Mouse (Mus musculus) layer of hippocampus, adult 18-20 months (tissue): ENCODE measurements around the gene Prcd. TPM values are rescaled to one million over a fixed set of nuclear protein-coding genes. Genes with fewer than 3 reads are reported as not detected.
A peak's percentile ranks its signal among the peaks of the same experiment; 100 is the strongest.
"Not testable (repeated sequence)": the region's sequence is repeated elsewhere in the genome, so short reads cannot be mapped to it uniquely, and the experiment has no call there.

Experiments
- DNase-seq, 2 experiments: peaks; one replicate each; pipeline ENCODE4 v3.0.0; 2022; ENCODE audit warnings: low spot score in 2 of 2
- long read RNA-seq: library from polyadenylated mRNA; stranded (forward); transcript quantifications from one replicate; pipeline ENCODE4 v2.0.0, GENCODE M21; 2021
- total RNA-seq, 2 experiments: library from RNA; stranded (reverse); gene quantifications; 2 replicates each; pipeline ENCODE4 v1.2.3; 2021

Gene Prcd
- 1 to 10 TPM; 5.6 to 5.8 TPM for total RNA-seq
- long read RNA-seq, partial matches to known transcripts = 1 of 3 reads
- long read RNA-seq, other reads (novel, unspliced or antisense) = 2 of 3 reads

DNA sequence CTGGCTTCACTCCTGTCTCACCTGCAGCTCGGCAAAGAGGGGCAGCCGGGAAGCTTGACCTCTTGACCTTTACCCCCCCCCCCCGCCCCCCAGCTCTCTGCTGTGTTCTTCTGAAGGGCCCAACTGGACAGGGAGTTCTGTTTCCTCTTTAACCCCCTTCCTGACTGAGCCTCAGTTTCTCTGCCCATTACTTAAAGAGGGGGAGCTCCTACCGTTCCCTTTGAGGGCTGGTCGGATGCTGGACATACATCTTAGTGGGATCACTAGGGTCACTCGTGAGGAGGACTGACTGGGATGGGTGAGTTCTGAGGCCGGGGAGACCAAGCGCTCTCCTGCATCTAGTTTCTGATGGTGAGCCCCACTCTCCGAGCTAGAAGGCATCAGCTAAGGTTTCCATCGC, at the start of gene Prcd:
Gene Prcd, plus strand, starts transcription at position 301 of the 400 bp plus-strand sequence.
- no peak for DNase-seq

DNA sequence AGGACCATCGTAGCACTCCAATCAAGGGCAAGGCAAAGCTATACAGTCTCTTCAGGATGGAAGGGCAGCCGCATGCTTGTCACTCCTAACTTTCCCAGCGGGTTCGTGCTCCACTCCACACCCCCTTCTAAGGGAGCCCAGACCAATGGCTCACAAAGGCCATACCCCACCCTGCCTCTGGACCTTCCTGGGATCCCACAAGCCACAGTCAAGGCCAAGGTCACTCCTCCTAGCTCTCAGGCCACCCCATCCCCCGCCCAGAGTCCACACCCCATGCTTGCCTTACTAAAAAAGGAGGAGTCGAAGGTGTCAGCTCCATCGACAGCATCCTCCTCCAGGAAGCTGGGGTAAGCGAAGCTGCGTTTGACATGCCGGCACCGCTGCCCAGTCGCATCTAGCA, 49.2 kb upstream of the Prcd start:
- no peak for DNase-seq

DNA sequence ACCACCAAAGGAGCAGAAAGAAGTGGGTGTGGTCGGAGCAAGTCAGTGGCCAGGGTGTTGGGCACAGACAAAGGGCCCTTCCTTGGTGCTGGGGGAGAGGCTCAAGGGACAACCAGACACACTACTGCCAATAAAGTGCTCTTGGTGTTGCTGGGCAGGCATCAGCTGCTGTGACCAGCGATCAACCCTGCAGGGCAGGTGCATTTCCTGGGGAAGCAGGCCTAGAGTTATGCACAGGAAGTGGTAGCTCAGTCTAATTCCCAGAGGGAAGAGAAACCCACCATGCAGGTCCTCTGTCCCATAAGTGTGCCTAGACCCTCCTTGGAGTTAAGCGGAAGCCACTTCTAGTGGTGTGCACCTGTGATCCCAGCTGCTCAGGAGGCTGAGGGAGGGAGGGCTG, 45.6 kb upstream of the Prcd start:
- DNase-seq = no peak

DNA sequence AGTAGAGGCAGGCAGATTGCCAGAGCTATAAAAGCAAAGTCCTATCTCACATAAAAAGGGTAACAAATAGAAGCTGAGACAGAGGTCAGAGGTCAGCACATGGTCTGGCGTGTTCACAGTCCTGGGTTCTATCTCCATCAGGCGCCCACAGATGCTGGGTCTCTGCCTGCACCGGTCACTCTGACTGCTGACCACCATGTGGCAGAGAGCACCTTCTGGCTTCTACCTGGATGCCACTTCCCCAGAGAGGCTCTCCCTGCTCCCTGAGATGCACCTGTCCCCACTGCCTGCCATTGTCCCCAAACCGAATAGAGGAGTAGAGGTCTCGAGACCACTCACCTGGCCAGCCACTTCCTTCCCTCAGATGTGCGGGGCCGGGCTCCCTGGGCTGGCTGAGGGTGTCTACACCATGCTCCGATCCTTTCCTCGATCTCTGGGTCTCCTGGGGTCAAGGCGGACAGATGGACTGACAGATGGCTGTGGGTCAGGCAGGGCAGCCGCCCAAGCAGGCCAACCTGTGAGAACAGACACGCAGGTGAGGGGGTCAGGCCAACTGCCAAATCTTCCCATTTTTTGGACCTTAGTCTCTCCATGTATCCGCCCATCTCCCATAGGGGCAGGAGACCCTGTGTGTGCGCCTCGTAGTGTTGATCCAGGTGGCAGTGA, 43.2 kb upstream of the Prcd start:
- no peak for DNase-seq

DNA sequence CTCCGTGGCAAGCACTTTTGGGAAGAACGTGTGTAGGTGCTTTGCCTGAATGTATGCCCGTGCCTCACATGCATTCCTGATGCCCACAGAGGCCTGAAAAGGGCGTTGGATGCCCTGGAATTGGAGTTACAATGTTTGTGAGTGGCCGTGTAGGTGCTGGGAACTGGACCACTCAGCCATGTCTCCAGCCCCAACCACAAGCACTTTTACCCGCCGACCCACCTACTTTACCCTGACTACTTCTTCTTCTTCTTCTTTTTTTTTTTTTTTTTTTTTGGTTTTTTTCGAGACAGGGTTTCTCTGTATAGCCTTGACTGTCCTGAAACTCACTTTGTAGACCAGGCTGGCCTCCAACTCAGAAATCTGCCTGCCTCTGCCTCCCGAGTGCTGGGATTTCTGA, 42.2 kb upstream of the Prcd start:
- DNase-seq = not testable (repeated sequence)

DNA sequence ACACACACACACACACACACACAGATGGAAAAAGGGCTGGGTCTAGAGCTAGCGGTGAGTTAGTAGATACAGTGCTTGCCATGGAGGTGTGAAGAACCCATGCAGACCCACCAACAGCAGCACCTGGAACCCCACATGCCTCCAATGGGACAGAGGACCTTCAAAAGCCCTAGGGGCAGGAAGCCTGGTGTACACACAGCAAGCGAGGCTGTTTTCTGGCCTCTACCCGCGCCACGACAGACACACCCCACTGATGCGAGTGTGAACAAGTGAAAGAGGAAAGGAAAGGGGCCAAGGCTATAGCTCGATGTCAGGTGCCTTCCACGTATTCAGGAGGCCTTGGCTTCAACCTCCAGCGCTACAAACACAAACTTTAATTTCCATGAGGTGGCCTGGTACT, 41.5 kb upstream of the Prcd start:
- no peak for DNase-seq

DNA sequence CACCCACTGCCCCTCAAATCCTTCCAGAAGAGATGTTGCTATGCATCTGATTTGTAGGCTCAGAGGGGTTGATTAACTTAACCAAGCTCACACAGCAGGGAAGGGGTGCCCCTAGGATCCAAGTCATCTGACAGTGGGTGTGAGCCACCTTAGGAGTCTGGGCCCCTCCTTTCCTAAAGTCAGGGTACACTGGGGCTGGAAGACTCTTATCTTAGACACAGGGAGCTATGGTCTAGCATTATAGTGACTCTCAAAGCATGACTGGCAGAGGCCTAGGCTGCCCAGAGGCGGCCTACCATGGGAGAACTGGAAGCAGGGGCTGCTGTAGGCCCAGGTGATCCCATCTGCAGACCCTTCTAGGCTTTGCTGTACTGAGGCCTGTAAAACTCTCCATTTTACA, 40.8 kb upstream of the Prcd start:
- no peak for DNase-seq

DNA sequence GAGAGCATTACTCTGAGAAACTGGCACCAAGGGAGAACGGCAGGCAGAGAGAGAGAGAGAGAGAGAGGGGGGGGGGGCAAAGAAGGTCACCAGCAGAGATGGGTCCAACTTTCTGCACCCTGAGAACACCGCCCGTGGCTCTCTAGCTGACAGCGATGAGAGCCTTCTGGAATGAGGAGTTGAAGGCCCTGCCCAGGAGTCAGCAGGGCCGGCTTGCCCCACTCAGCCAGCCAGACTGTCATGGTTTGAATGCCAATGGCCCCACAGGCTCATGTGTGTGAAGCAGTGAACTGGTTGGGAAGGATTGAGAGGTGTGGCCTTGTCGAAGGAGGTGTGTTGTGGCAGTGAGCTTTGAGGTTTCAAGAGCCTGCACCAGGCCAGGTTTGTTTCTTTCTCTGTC, 40.1 kb upstream of the Prcd start:
- DNase-seq = no peak

DNA sequence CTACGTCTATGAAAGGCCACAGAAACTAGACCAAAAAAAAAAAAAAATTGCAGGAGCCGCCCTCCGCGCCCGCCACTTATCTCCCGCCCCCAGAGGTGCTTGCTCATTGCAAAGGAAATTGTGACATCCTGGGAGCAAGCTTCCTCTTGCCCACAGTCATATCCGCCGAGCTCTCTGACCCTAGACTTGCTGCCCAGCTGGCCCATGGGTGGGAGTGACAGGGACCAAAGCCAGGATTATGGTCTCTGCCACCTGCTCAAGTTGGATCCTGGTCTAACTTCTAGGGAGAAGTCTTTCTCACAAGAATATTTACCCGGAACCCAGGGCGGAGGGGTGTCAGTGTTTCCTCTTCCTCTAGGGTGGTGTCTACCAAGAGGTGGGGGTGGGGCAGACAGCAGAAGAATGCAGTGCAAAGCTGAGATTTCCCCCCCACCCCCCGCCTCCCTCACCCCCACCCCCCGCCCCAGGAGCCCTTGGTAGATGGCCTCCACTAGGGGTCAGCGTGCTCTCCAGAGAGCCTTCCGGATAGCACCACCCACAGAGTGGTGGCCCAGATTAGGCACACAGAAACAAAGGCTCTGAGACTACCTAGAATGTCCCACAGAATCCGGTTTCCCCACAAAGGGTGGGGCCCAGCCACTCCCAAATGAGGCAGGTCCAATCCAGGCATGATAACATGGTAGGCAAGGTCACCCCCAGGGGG, 37.4 kb upstream of the Prcd start:
- DNase-seq = no peak

DNA sequence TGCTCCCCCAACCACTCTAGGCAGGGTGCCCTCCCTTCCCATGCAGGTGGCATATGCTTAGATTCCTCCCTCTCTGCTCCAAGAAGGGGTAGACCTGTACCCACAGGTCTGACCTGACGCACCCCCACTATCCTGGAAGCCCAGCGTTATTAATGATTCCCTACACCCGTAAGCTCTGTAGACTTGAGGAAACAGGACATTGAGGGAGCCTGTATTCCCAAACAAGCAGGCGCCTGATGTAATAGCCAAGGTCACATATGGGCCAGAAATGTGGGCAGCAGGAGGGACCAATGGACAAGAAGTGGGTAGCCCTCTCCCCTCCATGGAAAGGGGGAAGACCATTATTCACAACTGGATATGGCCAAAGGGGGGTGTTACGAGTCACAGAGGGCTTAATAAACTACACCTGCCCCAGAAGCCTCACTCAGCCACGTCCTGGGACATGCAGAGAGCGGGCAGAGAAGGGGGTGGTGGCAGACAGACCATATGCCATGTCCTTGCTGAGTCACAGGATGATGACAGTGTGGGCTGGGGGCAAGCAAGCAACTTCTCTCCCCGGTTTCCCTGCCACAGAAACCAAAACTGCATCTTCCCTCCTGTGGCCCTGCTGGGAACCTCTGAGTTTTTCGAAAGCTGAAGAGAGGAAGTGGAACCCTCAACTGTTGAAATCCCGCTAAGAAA, 36.8 kb upstream of the Prcd start:
- DNase-seq = no peak

DNA sequence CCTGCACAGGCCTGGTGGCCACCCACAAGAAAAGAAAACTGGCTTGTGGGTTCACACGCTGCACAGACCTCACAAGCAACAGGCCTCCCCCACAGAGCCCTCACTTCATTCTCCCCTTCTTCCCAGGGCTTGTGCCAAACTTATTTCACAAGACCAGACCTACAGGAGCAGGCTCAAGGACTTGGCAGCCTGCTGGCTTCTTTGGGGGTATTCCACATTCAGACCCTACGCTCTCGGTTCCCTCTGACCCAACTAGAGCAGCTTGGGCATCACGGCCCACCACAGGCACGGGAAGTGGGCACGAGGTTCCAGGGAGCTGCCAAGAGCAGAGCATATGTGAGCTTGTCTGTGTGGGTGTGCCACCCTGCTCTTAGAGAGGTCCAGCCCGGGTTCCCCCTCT, 35.7 kb upstream of the Prcd start:
- DNase-seq = peak in 1 of 2 experiments; percentile 43

DNA sequence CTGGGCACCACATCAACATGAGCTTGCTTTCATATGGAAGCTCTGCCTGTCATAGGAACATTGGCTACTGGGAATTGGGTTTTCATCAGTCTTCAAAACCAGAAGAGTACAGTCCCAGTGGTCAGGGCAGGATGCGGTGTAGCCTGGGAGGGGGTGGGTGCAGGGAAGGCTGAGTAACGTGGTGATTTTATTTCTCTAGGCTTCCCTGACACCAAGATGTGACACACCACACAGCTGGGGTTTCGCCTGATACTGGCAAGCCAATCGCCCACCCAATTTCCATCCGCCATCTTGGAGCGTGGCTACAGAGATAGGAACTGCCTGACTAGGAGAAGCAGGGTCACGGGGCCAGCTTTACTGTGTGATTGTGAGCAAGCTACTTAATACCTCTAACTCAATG, 34.7 kb upstream of the Prcd start:
- no peak for DNase-seq

DNA sequence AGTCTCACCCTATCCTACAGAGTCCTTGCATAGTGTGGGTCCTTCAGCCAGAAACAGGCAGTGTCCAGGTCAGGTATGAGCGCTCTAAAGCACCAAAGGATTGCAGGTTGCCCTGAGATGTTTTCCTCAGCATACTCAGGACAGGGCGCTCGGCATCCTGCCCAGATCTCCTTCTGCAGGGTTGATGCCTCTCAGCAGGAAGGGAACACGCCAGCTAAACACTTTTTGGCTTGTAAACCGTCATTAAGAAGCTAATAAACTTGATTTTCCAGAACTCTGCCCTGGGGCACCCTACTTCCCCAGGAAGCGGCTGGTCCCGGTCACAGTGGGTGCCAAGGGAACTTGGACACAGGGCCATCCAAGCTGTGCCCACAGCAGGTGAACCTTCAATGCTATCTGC, 34.2 kb upstream of the Prcd start:
- DNase-seq = no peak

DNA sequence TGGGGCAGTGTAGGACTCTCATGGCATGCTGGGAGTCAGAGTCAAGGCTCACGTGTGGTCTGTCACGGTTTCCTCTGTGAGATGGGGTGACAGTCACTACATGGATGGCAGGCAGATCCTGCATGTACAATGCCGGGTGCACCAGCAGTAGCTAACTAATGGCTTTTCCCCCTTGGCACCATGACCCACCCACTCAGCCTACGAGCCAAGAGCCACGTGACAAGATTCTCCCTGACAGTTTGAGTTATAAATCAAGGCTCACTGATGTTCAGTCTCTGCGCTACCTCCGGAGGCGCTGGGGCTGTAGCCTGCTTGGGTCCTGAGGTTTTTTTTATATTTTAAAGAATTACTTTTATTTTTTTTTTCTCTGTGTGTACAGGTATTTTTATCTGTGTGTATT, 33.8 kb upstream of the Prcd start:
- no peak for DNase-seq

DNA sequence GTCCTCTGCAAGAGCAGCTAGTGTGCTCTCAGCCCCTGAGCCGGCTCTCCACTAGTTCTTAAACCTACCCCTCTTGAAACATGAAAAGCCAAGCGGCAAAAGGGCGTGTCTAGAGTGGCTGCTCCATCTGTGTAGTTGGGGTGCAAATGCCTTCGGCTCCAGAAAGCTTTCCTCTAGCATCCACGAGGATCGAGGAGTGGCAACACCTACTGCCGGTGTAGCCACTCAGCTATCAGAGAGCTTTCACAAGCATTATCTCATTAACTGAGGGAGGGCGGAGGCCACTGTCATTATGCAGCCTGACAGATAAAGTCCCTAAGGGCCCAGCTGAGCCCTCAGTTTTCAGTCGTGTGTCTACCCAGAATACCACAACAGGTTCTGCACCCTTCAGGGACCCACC, 33.3 kb upstream of the Prcd start:
- DNase-seq = no peak

DNA sequence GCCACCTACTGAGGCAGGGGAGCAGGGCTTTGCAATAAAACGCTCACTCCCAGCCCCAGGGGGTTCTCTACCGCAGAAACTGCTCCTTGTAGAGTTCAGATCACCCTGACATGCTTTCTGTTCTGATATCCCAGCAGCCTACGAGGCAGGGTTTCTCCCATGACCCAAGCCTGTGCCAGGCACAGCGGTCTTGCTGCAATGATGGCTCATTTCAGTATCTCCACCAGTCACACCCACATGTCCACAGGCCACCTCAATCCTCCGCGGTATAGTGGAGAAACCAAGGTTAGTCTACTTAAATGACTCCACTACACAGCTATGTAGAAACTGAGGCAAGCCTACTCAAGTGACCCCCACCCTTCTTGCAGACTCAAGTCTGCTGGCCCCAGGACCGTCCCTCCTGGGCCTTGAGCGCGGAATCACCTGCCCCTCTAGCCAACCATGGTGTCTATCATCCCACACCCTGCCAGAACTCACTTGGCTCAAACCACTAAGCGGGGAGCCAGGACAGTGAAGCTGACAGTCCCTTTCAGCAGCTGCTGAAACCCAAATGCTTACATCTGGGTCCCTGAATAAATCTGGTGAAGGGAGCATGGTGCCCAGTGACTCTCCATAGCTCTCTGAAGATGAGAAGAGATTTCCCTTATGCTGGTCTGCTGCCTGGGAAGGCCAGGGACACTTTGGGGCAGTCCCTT, 32.6 kb upstream of the Prcd start:
- no peak for DNase-seq

DNA sequence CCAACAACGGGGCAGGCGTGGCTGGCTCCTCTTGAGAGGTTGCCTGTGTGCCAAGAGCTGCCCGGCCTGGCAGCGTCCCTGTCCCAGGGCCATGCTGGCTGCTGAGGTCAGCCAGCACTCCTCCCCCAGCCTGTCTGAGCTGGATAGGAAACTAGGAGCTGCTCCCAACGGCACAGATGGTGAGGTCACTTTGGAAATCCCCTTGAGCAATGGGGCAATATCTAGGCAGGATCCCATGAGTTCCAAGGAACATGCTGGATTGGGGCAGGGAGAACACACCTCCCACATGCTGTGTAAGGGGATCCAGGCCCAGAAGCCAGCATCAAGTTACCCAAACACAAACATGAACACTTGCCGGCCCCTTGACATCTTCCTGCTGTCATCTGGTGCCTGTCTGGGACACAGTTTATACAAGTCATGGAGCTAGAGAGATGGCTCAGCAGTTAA, 32.1 kb upstream of the Prcd start:
- DNase-seq = peak; percentile 16 to 40

DNA sequence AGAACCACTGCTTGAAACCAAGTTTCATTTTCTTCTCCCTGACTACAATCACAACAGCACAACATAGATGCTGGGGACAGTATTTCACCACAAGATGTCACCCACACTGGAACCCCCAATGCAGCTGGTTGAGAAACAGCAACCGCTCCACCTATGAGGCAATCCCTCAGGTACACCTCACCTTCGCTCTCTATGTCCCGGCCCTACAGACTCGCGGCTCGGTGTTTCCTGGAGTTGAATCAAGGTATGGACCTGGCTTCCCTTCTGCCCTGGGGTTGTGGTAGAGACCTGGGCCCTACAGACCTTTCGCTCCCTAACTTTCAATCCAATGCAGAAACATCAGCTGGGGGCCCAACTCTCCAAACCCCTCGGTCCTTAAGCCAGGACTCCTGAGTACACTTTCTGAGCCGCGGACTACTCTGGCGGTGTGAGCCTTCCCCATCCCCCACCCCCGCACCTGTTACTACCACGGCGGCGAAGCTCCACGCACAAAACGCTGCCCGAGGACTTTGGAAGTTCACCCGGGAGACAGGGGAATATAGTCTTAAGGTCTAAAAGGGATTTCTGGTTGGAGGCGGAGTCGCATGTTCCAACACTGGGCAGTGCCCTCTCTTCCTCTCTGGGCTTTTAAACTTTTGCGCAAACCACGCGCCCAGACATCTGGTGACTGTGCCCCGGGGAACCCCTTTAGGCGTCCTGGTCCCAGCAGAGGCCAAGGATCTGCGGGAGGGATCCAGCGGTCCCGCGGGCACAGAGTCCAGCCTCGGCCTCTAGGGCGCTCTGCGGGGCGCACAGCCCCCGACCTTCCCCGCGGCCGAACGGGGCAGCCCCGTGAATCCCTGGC, 29.8 kb upstream of the Prcd start:
- DNase-seq = no peak

DNA sequence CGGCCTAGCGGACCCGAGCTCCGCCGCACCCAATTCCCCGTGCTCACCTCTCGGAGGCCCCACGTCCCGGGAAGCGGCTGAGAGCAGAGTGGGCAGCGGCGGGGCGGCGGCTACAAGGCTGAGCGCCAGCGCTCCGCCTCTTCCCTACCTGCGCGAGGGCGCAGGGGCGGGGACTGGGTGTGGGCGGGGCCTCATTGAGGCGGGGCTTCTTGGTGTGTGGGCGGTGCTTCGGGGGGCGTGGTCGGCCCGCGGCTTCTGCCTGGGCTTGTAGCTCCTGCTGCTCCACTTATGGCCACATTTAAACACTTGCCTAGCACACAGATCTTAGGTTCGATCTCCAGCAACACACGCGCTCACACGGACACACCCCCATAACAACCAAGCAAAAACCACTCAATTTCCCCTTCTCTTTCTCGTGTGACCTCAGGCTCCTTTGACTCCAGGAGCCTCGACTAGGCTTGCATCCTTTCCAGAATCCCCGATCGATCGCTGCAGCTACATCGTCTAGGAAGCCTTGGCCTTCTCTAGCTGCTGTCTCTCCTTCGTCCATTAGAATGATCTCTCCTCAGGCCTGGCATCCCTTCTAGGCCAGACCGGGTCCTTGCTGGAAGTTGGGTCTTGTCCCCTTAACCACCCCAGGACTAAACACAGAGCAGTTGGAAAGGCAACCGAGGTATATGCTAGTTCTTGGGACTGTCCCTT, 29.1 kb upstream of the Prcd start:
- DNase-seq = no peak
